Comparison of ENCODE assay signal across 8 mouse cellular contexts in the genomic region with DNA sequence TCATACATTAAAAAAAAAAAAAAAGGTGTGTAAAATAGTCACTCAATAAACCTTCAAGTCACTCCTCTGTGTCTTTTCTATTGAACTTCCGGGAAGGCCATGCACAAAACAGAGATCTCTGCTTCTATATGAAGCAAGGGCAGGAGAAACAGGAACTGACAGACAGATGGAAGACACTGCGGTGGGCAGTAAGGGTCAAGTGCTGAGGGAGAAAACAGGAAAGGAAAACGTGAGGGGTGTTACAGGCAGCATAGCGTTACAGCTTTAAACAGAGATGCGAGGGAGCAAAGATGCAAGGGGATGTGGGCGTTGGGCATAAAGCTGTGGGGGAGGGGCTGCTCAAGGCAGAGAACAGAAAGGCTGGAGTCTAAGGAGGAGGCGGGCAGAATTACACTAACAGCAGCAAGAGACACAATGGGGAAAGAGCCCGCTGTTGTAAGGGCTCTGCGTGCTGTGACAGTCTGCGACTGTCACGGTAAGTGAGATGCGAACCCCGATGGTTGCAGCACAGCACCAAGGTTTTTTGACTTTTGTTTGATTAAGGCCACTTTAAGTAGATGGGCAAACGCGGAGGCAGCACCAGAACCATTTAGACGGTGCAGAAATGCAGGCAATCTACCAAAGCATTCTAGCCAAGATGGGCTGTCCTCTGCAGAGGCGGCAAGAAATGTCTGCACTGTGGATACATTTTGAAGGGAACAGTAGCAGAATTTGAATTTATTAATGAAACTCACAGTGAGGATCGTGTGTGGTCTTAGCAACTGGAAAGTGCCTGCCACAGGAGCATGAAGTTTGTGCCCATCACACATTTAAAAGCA.
A peak's percentile ranks its signal among the peaks of the same experiment; 100 is the strongest.
DNase-seq lines count a peak whose midpoint lies in the region; ATAC-seq and TF ChIP-seq lines count a peak whose summit lies in the region.

No protein-coding gene starts in this region.

- peak; percentile 89 for ATAC-seq in hindbrain, embryonic 15.5 days (ENCODE audit: low FRiP score, low read depth)
- no peak for ATAC-seq in liver, embryonic 13.5 days (ENCODE audit: low read depth)
- peak; percentile 85 for ATAC-seq in neural tube, embryonic 15.5 days (ENCODE audit: low FRiP score)

- H3K4me3 ChIP-seq in hindbrain, embryonic 15.5 days = peak overlapping the region; percentile 31
- H3K4me3 ChIP-seq in liver, embryonic 13.5 days (replicated peaks) = 0 out of 2 replicates have a peak overlapping the region, but pooled peaks have one; percentile 6
- peak overlapping the region; percentile 35 for H3K4me3 ChIP-seq in neural tube, embryonic 15.5 days (replicated peaks)
- H3K4me3 ChIP-seq in gastrocnemius, adult 2 months = no peak overlapping the region

- H3K27ac ChIP-seq in hindbrain, embryonic 15.5 days (replicated peaks) = peak overlapping the region; percentile 38; the same call in 1 of the 2 replicates
- peak overlapping the region; percentile 14; the same call in 1 of the 2 replicates for H3K27ac ChIP-seq in liver, embryonic 13.5 days
- H3K27ac ChIP-seq in neural tube, embryonic 15.5 days (replicated peaks) = no peak overlapping the region; the same call in 1 of the 2 replicates
- no peak overlapping the region for H3K27ac ChIP-seq in gastrocnemius, adult 2 months

- no peaks in the 10 kb centered on the region for H3K36me3 ChIP-seq in hindbrain, embryonic 15.5 days
- no peaks in the 10 kb centered on the region for H3K36me3 ChIP-seq in liver, embryonic 13.5 days
- H3K36me3 ChIP-seq in neural tube, embryonic 15.5 days = no peaks in the 10 kb centered on the region

- intact Hi-C loops in gastrocnemius, adult 2 months (cut with DNase I) = loop anchor here (5.0 kb wide), 2 partner anchors 122 to 258 kb away; no protein-coding TSS in a partner anchor

- 9% methylated on average over 18 of the region's 18 CpGs for WGBS in hindbrain, embryonic 15.5 days
- 24% methylated on average over 18 of the region's 18 CpGs for WGBS in liver, embryonic 13.5 days (ENCODE audit: insufficient replicate concordance)
- 12% methylated on average over 18 of the region's 18 CpGs for WGBS in neural tube, embryonic 15.5 days

- DNase-seq in kidney, postnatal 10 days = peak; percentile 15
- no peak for DNase-seq in kidney, adult 18-20 months
- DNase-seq in embryo, embryonic 10 days (ENCODE audit: low spot score) = peak; percentile 68
- no peak for DNase-seq in liver, embryonic 13.5 days
- DNase-seq in gastrocnemius, adult 2 months = no peak
- DNase-seq in testis, postnatal 14 days (ENCODE audit: low spot score) = no peak

- peak overlapping the region; percentile 26 for H3K9ac ChIP-seq in hindbrain, embryonic 15.5 days
- H3K9ac ChIP-seq in liver, embryonic 13.5 days = no peak overlapping the region
- peak overlapping the region; percentile 38 for H3K9ac ChIP-seq in neural tube, embryonic 15.5 days (replicated peaks)

- H3K27me3 ChIP-seq in hindbrain, embryonic 15.5 days = no peaks in the 10 kb centered on the region
- H3K27me3 ChIP-seq in liver, embryonic 13.5 days = no peaks in the 10 kb centered on the region
- H3K27me3 ChIP-seq in neural tube, embryonic 15.5 days (replicated peaks) = no peaks in the 10 kb centered on the region

- peaks cover 14% of the 10 kb centered on the region for H3K4me1 ChIP-seq in hindbrain, embryonic 15.5 days (replicated peaks)
- peaks cover 48% of the 10 kb centered on the region for H3K4me1 ChIP-seq in liver, embryonic 13.5 days (replicated peaks)
- peaks cover 13% of the 10 kb centered on the region for H3K4me1 ChIP-seq in neural tube, embryonic 15.5 days

- H3K4me2 ChIP-seq in hindbrain, embryonic 15.5 days = peak overlapping the region; percentile 54
- H3K4me2 ChIP-seq in liver, embryonic 13.5 days = peak overlapping the region; percentile 27
- H3K4me2 ChIP-seq in neural tube, embryonic 15.5 days = peak overlapping the region; percentile 61

- no peak for TF ChIP-seq CTCF in gastrocnemius, adult 2 months (IDR thresholded peaks at IDR 0.05)

- H3K9me3 ChIP-seq in hindbrain, embryonic 15.5 days = no peaks in the 10 kb centered on the region
- no peaks in the 10 kb centered on the region for H3K9me3 ChIP-seq in liver, embryonic 13.5 days (replicated peaks)
- no peaks in the 10 kb centered on the region for H3K9me3 ChIP-seq in neural tube, embryonic 15.5 days (replicated peaks)

Comparison
In these comparisons a context has a peak if more than half of its experiments do, and no peak if none do; other contexts are left out.
1. DNase-seq: peak in kidney, postnatal 10 days (single experiment) and embryo, embryonic 10 days (single experiment); none in kidney, adult 18-20 months (single experiment), liver, embryonic 13.5 days (single experiment), gastrocnemius, adult 2 months (single experiment) and testis, postnatal 14 days (single experiment).
2. H3K27ac ChIP-seq: peak in hindbrain, embryonic 15.5 days (single experiment) and liver, embryonic 13.5 days (single experiment); none in neural tube, embryonic 15.5 days (single experiment) and gastrocnemius, adult 2 months (single experiment).
3. Peak in every context shown above with its lines, with median percentiles within 50 percentile points of each other: H3K4me2 ChIP-seq.